Mouse (Mus musculus) lung, adult 18-20 months (tissue): ENCODE data around the gene Myocd.

Experiments used
- DNase-seq, 2 experiments: peaks; one replicate each; pipeline ENCODE4 v3.0.0; 2022; ENCODE audit warnings: mixed read lengths in 2 of 2

Gene Myocd

DNA sequence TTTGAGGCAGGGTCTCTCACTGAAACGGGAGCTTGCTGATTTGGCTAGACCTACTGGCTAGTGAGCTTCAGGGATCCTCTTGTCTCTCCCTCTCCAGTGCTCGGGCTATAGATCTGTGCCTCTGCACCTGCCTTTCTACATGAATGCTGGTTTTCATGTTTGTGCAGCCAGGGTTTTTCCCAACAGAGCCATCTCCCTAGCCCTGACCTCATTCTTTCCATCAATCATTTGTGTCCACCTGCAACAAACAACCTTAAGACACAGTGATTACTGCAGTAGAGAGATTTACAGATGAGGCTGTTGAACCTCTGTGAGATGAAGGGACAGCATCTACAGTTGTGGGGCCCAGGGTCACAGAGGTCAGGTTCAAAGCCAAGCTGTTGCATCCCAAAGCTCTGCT lies 56.0 kb downstream of the Myocd start:
- no peak for DNase-seq

DNA sequence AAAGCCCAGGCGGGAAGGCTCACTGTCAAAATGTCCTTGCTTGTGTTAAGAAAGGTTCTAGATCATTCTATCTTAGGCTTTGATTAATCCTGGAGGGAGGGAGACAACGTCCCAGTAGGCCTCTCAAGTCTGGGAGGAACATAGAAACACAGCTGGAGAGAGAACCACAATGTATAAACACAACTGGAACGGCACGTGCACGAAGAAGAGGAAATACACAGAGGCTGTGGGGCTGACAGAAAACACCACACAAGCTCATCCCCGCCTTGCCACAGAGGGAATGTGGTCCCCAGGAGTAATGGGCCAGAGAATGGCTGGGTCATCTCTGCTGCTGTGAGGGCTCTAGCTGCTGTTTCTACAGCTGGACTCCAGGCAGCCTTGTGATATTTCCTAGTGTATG lies 58.1 kb downstream of the Myocd start:
- DNase-seq, result no peak

DNA sequence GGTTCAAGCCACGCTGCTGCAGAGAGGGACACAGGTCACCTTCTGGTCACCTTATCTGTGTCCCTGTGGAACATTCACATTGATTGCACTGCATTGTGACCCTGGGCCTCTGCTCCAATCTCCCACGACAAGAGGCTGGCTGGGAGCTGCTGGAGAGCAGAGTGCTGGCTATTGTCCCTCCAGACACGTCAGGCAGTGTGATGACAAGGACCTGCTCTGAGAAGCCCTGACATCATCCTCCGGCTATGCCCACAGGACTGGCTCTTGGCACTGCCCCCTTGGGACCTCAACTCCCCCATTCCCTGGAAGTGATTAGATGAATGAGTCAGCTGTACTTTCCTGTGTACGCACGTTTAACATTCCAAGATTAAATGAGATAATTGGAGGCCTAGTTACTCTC lies 60.3 kb downstream of the Myocd start:
- peak; percentile 5 to 6 for DNase-seq

DNA sequence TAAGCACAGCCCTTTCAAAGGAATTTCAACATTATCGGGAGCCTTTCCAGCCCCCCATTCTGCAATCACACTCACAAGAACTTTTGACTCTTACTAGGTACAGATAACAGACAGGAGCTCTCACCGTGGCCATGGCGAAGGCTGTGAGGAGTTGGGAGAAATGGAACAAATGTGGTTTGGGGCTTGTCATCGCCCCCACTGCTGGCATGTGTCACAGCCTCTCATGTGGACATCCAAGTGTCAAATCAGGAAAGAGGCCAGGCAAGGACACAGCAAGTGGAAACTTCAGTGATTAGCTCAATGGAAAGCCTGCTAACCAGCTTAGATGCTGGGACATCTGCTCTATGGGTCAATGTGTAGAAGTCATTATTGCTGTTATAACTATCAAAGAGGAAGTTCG lies 64.5 kb downstream of the Myocd start:
- DNase-seq, result no peak

DNA sequence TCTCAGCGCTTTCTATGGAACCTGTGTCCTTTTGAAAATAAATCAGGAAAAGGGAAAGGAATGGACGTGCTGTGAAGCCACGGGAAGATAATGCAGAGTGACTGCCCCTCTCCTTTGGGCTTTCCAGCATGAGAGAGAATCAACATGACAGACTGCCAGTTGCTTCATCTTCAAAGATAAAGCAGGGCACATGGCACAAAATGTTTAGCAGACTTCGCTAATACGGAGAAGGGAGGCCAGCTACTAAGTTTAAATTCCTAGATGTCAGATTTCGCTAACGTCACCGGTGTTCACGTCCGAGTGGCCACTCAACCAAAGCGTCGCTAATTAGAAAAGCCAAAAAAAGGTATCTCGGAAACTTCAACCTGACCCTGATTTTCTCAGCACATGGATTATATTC lies 65.1 kb downstream of the Myocd start:
- DNase-seq, result no peak

DNA sequence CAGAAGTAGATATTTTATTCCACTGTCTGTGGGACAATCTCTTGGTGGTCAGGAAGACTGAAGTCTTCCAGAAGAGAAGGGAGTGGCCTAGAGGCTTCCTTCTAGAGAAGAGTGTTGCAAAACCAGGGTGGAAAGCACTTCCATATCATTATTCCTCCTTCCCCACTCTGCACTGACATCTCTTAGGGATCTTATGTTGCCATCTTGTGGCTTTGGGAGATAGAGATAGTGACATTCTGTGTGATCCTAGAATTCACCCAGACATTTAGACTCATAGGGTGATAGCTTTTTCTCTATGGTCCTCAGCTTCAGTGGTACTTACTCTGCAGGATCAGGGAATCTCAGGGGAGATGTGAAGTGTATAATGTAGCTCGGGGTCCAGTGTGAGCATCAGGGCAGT lies 66.8 kb downstream of the Myocd start:
- DNase-seq, result no peak

DNA sequence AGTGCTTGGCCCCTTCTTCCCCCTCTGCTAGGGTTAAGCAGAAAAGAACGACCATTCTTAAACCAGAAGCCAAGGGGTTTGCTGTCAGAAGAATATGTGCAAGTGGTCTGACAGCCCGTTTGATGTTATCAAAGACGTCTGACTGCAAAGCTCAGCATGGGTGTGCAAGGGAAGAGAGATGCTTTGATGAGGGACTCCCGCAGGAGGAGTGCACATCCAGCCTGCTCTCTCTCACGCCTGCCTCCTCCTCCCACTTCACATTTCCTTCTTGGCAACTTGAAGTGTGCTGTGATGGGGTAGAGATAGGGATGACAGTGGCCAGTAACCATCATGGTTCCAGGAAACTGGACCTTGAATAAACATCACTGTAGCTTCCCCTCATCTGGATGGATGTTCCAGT lies 67.6 kb downstream of the Myocd start:
- no peak for DNase-seq

DNA sequence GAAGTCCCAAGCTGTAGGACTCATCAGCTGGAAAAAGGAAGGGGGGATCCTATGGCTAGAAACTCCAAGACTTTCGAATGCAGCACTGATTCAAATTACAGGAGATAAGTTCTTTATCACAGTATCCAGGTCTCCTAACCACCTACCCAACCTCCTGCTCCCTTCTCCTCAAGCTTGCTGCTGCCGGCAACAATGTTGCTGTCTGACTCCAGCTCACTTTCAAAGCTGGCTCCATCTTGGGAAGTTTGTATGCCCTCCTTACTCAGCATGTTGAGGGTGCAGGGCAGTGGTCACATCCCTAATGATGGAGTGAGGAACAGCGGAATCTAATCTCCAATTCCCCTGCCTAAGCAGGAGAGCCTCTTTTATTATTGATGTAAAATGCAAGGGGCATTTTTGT lies 71.8 kb downstream of the Myocd start:
- no peak for DNase-seq

DNA sequence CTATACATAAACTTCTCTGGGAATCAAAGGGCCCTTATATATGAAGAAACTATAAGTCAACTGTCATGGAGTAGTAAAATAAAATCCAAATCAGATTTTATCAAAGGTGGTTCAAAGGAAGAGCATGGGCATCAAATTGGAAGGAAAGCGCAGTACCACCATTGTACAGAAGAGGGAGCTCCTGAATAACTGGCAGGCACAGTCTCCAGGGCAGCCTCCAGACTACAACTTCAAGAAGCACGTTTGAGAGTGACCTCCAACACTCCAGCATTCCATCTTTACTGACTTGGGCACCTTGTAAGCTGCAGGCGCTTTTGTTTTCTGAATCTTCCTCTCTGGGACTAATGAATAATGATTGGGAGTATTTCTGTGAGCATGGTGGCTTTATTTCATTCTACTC lies 72.5 kb downstream of the Myocd start:
- DNase-seq, result peak; percentile 43 to 59

DNA sequence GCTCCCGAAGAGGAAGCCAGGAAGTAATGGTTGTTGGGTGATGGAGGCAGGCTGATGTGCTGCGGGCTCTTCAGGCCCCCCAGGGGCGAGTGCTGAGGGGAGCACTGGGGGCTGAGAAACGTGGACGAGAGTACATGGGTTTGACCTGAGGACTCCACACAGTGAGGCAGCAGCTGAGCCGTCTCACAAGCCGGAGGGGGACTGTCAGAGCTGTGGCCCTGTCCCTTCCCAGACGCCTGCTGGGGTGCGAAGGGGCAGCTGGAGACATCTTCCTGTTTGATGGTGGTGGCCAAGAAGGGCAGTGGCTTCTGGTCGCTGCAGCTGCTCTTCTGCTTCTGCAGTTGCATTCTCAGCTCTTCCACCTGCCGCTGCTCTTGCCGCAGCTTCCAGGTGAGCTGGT lies 82.8 kb downstream of the Myocd start:
- DNase-seq, result no peak

DNA sequence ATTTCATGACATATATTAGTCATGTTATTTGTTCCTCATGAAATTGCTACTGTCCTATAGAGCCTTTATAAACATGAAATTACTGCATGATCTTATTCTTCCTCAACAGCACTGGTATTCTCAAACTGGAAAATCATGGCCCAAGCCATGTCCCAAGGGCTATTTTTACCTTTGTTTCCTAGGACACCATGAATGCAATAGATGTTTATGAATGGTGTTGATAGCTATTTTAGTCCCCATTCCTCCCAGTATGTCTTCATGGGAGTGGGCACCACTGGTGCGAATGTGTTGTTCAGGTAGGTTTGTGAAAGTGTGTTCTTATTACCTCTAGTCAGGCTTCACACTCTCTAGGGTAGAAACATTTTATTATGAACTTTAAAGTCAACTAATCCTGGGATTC lies 84.7 kb downstream of the Myocd start:
- DNase-seq, result no peak

DNA sequence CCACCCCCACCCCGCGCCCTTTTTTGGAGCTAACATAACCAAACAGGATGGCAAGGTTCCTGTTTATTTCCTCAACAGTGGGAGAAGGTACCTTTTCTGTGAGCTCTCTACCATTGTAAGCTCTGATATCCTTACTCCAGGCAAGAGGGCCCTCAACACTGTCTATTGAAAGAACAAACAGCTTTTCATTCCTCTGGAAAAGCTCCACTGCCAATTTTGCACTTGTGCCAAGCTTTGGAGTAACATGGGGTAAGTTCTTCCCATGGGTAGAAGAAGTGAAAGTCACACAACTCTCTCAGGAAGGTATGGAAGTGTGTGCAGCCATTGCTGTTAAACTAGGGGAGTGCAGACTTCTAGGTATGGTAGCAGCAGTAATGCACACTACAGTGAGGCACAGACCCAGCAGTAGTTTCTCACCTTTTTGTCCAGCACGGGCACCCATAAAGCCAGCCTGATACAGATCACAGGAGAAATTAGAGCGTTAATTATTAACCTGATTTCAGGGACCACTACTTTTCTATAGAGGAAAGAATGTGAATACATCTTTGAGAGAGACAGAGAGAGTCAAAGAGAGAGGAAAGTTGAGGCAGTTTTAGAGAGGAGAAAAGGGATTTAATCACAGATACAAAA lies 99.6 kb downstream of the Myocd start:
- peak; percentile 42 to 55 for DNase-seq

DNA sequence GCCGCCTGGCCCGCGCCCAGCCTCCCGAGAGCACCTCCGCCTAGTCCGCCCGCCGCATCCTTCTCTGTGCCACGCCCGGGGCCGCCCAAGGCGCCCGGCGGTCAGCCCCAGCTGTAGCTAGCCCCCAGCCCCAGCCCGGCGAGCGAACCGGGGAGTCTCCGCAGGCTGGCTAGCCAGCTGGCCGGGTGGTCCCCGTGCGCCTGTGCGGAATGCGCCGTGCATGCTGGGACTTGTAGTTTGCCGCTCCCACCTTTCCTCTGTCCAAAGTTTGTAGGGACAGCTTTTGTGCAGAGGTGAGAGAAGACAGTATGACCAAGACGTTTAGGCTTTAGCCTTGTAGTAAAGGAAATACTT lies 107.0 kb downstream of the Myocd start, which contains the start of gene Arhgap44:
Gene Arhgap44 (minus strand): TSS at position 195 of the 354 bp plus-strand sequence.
- peak; percentile 74 to 78 for DNase-seq

DNA sequence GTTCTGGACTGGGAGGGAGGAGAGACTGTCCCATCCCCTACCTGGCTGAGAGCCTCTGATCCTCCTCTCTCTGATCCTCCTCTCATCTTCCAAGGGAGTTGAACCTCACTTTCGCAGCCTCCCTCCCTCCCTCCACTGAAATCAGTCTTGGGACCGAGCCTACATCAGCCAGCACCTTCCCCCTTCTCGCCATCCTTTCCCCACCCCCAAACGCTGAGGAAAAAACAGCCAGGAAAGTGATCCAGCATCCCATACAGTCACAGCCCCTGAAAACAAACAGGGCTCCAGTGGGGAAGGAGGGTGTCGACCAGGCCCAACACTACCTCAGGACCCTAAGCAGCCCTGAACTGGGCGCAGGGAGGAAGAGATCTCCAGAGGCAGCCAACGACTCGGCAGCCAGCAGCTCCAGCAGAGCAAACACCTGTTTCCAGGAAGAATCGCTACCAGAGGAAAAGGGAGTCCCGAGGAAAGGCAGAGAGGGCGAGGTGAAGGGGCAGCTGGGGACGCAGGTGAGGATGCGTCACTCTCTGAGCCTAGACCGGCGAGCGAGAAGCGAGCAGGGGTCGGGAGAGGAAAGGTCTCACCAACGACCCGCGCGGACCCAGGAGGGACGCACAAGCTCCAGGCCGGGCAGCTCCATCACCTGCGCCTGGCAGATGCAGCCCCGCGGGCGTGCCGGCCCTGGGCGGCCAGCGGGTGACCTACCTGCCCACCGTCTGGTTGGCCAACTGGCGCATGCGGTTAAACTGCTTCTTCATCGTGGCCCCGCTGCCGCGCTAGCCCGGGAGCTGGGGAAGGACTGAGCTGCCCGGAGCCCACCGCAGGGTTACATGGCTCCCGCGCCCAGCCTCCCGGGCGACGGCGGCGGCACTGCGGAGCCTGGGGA lies 107.7 kb downstream of the Myocd start:
- DNase-seq, result peak; percentile 35 to 38

DNA sequence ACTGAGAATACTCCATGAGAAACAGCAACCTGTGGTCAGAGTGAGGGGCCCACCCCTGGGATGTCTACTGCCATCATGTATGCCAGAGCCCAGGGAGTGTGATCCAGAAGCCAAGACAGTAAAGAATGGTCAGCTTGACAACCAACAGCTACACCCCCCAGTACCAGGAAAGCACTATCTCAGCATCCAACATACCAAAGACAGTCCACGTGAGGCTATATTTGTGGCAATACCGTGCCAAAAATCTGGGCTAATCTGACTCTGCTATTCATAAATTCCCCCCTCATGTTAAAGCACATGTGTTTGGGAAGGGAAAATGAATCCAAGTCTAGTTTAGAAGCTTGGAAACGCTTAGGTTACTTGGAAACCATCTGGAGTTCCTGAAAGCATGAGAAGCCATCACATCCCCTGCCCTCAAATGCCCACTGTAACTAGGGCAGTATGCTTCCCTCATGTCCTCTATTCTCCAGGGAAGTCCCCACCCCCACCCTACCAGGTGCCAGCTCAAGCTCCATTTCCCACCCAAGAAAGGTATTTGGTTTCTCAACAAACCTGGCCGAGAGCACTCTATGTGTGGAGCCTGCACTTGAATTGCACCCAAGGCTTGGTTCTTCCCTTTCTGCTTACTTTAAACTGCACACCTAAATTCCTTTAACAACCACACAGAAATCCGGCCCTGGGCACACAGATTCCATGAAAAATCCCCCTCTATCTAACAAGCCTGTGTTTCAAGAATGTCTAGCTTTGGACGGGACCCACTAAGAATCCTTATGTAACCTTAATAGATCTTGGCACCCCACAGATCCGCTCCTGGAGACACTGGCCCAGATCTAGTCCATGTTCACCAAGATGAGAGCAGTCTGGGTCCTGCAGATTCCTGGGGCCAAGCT lies 108.6 kb downstream of the Myocd start:
- peak; percentile 77 to 82 for DNase-seq

DNA sequence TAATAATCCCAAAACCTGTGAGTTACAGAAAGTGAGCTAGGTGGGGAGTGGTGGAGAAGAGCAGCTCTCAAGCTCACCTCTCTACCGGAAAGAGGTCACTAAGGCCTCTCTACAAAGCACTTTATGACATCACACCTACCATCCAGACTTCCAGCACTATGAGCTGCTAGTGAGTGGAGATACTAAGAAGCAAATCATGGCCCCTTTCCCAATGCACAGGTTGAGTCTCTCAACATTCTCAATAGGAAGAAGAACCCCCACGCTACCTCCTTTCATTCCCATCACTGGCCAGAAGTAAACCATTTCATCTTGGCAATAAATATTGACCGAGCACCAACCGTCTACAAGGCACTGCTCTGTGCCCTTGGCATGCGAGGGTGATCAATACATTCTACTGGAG lies 110.0 kb downstream of the Myocd start, which contains the start of gene 1700086D15Rik:
Gene 1700086D15Rik (minus strand): TSS at position 101 of the 400 bp plus-strand sequence.
- no peak for DNase-seq

DNA sequence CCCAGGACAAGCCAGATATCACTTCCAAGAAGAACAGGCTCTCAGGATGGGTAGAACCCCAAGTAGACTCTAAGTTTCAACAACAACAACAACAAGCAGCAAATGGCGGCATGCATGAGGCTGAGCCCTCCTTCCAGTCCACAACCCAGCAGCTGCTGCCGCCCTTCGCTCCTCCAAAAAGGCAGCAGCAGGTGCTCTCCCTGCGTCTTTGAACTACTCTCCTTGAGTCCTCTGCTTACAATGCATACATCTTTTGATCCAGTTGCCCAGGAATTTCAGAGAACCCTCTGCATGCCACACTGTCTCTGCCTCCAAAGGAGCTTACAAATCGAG lies 111.2 kb downstream of the Myocd start:
- DNase-seq, result no peak

DNA sequence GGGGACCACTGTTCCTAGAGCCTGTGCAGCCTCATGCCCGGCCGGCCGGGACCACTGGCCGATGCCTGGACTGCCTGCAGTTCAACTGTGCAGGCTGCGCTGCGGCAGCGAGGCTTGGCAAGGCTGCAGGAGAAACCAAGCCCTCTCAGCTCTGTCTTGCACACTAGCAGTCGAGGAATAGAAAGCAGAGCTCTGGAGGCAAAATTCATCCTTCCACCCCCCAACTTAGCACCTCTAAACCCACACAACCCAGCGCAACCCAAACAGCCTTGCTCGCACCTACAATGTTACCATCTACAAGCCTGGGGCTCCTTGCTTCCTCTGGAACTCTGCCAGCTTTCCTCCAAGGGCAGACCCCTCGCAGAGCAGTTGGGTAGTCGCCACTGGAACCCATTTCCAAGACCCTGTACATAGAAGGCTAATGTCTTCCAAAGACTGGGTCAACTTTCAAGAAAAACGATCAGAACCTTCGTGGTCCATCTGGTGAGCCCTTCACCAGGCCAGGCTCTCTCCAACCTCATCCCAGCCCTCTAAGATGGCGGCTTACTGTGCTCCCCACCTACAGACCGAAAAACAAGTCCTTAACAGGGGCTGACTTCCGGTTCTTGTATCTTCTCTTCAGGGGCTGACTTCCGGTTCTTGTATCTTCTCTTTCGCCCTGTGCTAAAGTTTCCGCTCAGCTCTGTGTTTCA lies 111.7 kb downstream of the Myocd start:
- DNase-seq, result no peak

DNA sequence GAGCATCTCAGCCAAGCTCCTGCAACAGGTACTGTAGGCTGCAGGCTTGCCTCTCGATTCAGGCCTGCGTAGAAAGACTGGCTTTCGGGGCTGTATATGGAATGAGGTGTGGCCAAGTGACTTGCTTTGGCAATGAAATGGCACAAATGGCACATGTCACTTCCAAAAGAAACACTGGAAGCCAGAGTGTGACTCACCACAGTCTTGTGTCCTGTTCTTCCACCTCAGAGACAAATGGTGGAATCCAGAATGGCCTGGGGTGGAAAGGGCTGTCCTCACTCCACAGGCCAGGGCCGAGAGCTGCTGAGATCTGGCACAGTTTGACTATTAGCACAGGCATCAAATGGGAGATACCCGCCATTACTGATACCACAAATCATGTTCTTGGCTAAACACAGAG lies 116.8 kb downstream of the Myocd start:
- DNase-seq, result no peak

DNA sequence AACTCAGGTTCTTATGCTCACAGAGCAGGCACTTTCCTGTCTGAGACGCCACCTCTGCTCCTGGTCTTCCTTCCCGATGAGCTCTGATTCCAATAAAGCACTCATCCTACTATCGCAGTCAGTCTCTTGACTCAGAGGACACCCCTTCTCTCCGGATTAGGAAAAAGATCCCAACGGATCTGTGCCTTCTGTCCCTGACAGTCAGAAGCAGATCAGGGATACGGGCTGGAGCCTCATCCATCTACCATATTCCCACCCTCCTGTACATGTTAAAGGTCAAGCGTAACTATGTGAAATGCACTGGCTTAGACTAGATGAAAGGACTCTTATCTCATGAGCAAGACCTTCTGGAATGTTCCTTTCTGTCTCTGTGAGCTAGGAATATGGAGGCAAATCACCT lies 121.3 kb downstream of the Myocd start:
- no peak for DNase-seq

DNA sequence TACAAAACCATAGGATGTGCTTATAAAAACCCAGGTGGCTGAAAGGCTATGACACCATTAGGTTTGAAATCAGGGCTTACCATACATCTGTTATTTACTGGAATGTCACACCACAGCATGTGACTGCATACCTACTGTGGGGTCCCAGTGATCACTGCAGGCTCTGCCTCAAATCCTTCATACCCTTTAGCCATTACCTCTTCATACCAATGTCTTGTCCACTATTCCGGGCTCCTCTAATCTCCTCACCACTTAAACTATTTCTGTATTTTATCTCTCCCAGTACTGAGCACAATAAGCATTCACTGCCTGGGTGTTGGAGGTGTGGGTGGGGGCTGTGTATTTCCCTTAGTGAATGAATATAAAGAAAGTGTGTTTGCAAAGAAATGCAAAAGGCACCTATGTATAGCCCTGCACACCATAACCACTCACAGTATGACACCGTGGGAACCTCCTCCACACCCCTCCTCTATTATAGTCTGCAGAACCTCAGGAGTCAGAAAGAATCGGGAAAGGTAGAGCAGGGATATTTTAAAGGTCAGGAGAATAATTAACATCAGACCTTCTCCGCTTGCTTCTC lies 126.9 kb downstream of the Myocd start:
- DNase-seq, result no peak

DNA sequence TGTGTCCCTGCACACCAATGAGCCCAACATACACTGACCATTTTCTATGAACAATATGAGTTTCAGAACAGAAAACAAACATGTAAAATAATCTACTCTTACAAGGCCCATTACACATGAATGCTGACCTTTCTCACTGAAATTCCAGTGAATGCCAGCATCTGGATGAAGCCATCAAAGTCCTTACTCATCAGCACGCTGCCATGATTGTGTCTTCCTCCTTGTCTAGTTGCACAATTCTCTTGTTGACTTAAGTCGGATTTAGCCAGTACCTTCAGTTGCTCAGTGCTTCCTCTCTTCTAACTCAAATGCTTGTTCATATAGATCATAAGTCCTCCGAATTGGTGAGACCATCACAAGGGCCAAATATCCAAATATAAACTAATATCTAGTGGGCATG lies 130.8 kb downstream of the Myocd start:
- DNase-seq, result no peak
